Mouse (Mus musculus) hindbrain, embryonic 13.5 days (tissue): ENCODE data around the gene Lct. TPM values are rescaled to one million over a fixed set of nuclear protein-coding genes. Genes with fewer than 3 reads are reported as not detected.
A peak's percentile ranks its signal among the peaks of the same experiment; 100 is the strongest.

Experiments used
- ATAC-seq: fragments of 200-750 bp; cut with Nextera tagmentation; 2 replicates; pipeline ENCODE4 v1.8.0; 2017; ENCODE audit warnings: moderate TSS enrichment; ENCODE audit not compliant: low FRiP score
- H3K27ac ChIP-seq: fragments of 300-500 bp; sonication (generic); 2 replicates; pipeline ENCODE4 v1.5.1; 2015; ENCODE audit warnings: inconsistent platforms, mild to moderate bottlenecking, moderate library complexity
- H3K27me3 ChIP-seq: fragments of 300-500 bp; sonication (generic); 2 replicates; pipeline ENCODE4 v1.6.1; 2015; ENCODE audit warnings: mild to moderate bottlenecking, inconsistent platforms
- H3K36me3 ChIP-seq: fragments of 300-500 bp; sonication (generic); 2 replicates; pipeline ENCODE4 v1.6.1; 2015; ENCODE audit warnings: mild to moderate bottlenecking, inconsistent platforms
- H3K4me1 ChIP-seq: fragments of 300-500 bp; sonication (generic); replicated peaks from 2 replicates; pipeline ENCODE4 v1.6.1; 2015; ENCODE audit warnings: inconsistent platforms
- H3K4me2 ChIP-seq: fragments of 300-500 bp; sonication (generic); 2 replicates; pipeline ENCODE4 v1.6.1; 2015; ENCODE audit warnings: inconsistent platforms, mild to moderate bottlenecking, moderate library complexity
- H3K4me3 ChIP-seq: fragments of 300-500 bp; sonication (generic); 2 replicates; pipeline ENCODE4 v1.5.1; 2015; ENCODE audit warnings: mild to moderate bottlenecking, inconsistent platforms
- H3K9ac ChIP-seq: fragments of 300-500 bp; sonication (generic); 2 replicates; pipeline ENCODE4 v1.6.1; 2015; ENCODE audit warnings: mild to moderate bottlenecking, inconsistent platforms
- H3K9me3 ChIP-seq: fragments of 300-500 bp; sonication (generic); 2 replicates; pipeline ENCODE4 v1.6.1; 2016; ENCODE audit warnings: inconsistent platforms
- WGBS: fragments of 180-500 bp; shearing (Covaris S2); methylation state at CpG from one replicate; pipeline ENCODE4 v1.1.7; 2015; 5-methylcytosine and 5-hydroxymethylcytosine counted together
- polyA plus RNA-seq: library from polyadenylated mRNA; unstranded; fragments of >200 nt; fragmentation: Nextera tagmentation; extraction: Ambion mirVana; gene quantifications from 2 replicates; pipeline ENCODE4 v1.2.1, GENCODE M21; 2015

Gene Lct
- 0.06 and 0.29 TPM in 2 replicates for polyA plus RNA-seq

GRCm38 (mm10) chr1:128328218-128328617 is at the start of gene Lct:
Lct (minus strand) TSS chr1:128328318.
- peaks cover 41% of the 10 kb centered on the region for H3K36me3 ChIP-seq
- ATAC-seq, result no peak
- no peak within 1 kb of the TSS for H3K27ac ChIP-seq
- H3K9ac ChIP-seq, result no peak within 1 kb of the TSS
- no peak within 1 kb of the TSS for H3K4me2 ChIP-seq
- no peaks in the 10 kb centered on the region for H3K4me1 ChIP-seq
- no peaks in the 10 kb centered on the region for H3K27me3 ChIP-seq
- H3K4me3 ChIP-seq, result no peak within 1 kb of the TSS
- H3K9me3 ChIP-seq, result no peaks in the 10 kb centered on the region
- WGBS, result 89% methylated on average over 3 of the region's 3 CpGs

DNA sequence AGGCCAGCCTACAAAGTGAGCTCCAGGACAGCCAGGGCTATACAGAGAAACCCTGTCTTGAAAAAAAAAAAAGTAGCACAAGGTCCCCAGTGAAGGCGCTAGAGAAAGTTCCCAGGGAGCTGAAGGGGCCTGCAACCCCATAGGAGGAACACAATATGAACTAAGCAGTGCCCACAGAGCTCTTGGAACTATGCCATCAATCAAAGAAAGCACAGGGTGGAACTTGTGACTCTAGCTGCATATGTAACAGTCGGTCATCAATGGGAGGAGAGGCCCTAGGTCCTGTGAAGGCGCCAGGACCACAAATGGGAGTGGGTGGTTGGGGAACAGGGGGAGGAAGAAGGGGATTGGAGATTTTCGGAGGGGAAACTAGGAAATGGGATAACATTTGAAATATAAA is 48.7 kb upstream of the Lct start:
- H3K4me1 ChIP-seq, result no peaks in the 10 kb centered on the region
- H3K9ac ChIP-seq, result no peak overlapping the region
- no peak overlapping the region for H3K4me3 ChIP-seq
- H3K27ac ChIP-seq, result no peak overlapping the region
- no peaks in the 10 kb centered on the region for H3K9me3 ChIP-seq
- no peaks in the 10 kb centered on the region for H3K27me3 ChIP-seq
- no peak for ATAC-seq
- 71% methylated on average over 4 of the region's 4 CpGs for WGBS
- no peak overlapping the region for H3K4me2 ChIP-seq
- peaks cover 20% of the 10 kb centered on the region for H3K36me3 ChIP-seq

- 79% methylated on average over 7 of the region's 7 CpGs for WGBS
- H3K4me2 ChIP-seq, result no peak overlapping the region
- H3K9ac ChIP-seq, result no peak overlapping the region
- H3K4me1 ChIP-seq, result no peaks in the 10 kb centered on the region
- H3K36me3 ChIP-seq, result peaks cover 10% of the 10 kb centered on the region
- no peaks in the 10 kb centered on the region for H3K27me3 ChIP-seq
- H3K4me3 ChIP-seq, result no peak overlapping the region
- no peak for ATAC-seq
- no peaks in the 10 kb centered on the region for H3K9me3 ChIP-seq
- H3K27ac ChIP-seq, result no peak overlapping the region
Observed at GRCm38 (mm10) chr1:128372143-128372860, 44.2 kb upstream of the Lct start.

GRCm38 (mm10) chr1:128368732-128369441 is 40.8 kb upstream of the Lct start:
- Histone ChIP-seq H3K9me3 (no peaks in the 10 kb centered on the region), H3K36me3 (peaks cover 19% of the 10 kb centered on the region), H3K27ac (no peak overlapping the region), H3K4me3 (no peak overlapping the region), H3K4me2 (no peak overlapping the region), H3K27me3 (no peaks in the 10 kb centered on the region), H3K9ac (no peak overlapping the region), H3K4me1 (no peaks in the 10 kb centered on the region)
- peak; percentile 63; the same call in 1 of the 2 replicates for ATAC-seq
- WGBS, result 55% methylated on average over 5 of the region's 5 CpGs

DNA sequence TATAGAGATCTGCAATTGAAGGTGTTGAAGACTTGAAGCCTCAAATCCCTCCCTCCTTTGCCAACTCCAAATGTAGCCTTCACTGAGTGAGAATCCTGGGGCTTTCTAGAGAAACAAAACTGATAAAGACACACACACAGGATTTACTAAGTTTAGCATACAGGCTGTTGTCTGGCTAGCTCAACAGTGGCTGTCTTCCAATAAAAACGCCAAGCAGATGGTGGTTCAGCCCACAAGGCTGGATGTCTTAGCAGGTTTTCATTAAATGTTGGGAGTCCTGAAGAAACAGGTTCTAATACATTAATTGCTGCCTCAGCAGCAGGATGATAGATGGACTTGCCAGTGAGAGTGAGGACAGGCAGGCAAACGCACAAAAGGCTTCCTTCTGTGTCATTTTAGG is 32.5 kb upstream of the Lct start:
- H3K9ac ChIP-seq, result no peak overlapping the region
- H3K36me3 ChIP-seq, result peaks cover 28% of the 10 kb centered on the region
- H3K4me3 ChIP-seq, result no peak overlapping the region
- H3K4me1 ChIP-seq, result peaks cover 24% of the 10 kb centered on the region
- no peak overlapping the region for H3K4me2 ChIP-seq
- 67% methylated on average over 2 of the region's 2 CpGs for WGBS
- no peaks in the 10 kb centered on the region for H3K9me3 ChIP-seq
- H3K27ac ChIP-seq, result no peak overlapping the region
- ATAC-seq, result no peak
- no peaks in the 10 kb centered on the region for H3K27me3 ChIP-seq

DNA sequence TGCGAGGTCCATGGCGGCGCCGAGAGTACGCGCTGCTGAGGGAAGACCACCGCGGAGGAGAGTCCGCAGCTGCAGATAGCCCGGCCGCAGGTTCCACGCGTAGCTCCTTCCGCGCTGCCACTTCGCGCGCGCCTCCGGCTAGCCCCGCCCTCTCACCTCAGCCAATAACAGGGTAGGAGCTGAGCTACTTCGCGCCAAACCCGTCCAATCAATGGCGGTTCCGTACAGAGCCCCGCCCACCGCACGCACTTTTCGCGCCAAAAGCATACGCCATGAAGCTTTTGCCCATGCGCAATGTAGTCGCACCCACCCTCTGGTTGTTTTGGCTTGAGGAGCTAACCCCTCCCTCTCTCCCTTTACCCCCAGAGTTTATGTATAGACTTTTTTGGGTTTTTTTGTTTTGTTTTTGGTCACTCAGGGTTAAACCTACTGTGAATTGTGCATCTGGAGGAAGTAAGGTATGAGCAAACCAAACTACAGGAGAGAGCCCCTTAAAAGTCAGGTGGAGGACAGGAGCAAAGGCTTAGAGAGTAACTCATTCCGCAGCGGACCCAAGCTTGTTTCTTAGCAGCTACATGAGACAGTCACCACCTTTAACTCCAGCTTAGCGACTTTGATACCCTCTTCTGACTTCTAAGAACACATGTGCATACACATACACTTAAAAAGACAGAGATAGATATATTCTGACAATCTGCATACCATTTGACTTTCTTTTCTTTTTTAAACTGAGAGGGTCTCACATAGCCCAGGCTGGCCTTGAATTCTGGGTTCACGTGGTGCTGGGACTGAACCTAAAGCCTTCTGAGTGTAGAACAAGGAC is 31.6 kb upstream of the Lct start, which contains the start of gene Mcm6:
TSS of gene Mcm6 (minus strand) at position 111 of the 823 bp plus-strand sequence.
- H3K9me3 ChIP-seq, result no peaks in the 10 kb centered on the region
- ATAC-seq, result peak; percentile 99

DNA sequence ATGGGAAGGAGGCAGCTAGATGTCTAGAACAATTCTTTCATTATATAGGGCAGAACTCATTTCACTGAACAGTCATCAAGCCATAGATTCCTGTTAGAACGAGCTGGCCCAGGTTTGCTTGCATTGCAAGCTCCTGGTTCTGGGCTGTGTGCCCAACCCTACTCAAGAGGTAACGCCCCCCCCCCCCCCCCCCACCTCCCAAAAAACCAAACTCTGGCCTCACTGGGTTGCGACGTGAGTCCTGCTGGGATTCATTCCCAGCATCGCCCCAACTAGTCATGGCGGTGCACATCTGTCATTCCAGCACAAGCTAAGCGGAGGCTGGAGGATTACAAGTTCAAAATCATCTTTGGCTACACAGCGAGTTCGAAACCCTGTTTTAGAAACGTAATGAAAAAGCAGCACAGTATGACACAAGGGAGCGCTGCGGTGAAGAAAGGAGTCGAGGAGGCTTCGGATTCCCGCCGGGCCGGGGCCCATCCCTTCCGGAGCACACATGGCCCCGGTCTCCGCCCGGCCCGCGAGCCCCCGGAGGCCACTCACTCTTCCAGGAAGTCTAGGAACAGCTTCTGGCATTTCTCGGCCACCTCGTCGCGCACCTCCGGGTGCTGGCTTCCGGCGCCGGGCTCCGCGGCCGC is 30.9 kb upstream of the Lct start:
- Histone ChIP-seq H3K9me3 (no peaks in the 10 kb centered on the region), H3K36me3 (peaks cover 21% of the 10 kb centered on the region), H3K9ac (peak overlapping the region; percentile 75), H3K27ac (peak overlapping the region; percentile 74), H3K27me3 (no peaks in the 10 kb centered on the region), H3K4me3 (peak overlapping the region; percentile 87), H3K4me1 (peaks cover 24% of the 10 kb centered on the region), H3K4me2 (peak overlapping the region; percentile 78)
- ATAC-seq, result peak; percentile 87
- under 1% methylated on average over 33 of the region's 35 CpGs for WGBS

More for the DNA sequence above, 31.6 kb upstream of the Lct start, which contains the start of gene Mcm6:
- Histone ChIP-seq H3K4me3 (peak within 1 kb of the TSS; percentile 87), H3K27ac (peak within 1 kb of the TSS; percentile 74), H3K36me3 (peaks cover 24% of the 10 kb centered on the region), H3K9ac (peak within 1 kb of the TSS; percentile 75), H3K27me3 (no peaks in the 10 kb centered on the region), H3K4me1 (peaks cover 24% of the 10 kb centered on the region), H3K4me2 (peak within 1 kb of the TSS; percentile 78)
- WGBS, result 3% methylated on average over 34 of the region's 38 CpGs

DNA sequence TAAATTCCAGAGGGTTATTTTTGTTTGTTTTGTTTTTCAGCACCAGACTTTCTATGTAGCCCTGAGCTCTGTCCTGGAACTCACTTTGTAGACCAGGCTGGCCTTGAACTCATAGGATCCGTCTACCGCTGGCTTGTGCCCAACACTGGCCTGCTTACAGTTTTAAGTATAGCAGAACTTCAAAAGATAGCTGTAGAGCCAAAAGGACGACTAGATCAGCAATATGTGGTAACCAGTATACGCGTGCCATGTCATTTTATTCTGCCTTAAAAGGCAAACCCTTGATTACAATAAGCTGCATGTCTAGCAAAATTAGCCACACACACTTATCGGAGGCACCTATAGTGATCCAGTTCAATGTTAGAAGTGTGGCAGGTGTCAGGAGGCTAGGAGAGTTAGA is 30.2 kb upstream of the Lct start:
- 68% methylated on average over 6 of the region's 6 CpGs for WGBS
- Histone ChIP-seq H3K4me2 (peak overlapping the region; percentile 78), H3K9ac (peak overlapping the region; percentile 43; the same call in 1 of the 2 replicates), H3K27ac (no peak overlapping the region), H3K4me1 (peaks cover 24% of the 10 kb centered on the region), H3K36me3 (peaks cover 25% of the 10 kb centered on the region), H3K27me3 (no peaks in the 10 kb centered on the region), H3K4me3 (peak overlapping the region; percentile 87), H3K9me3 (no peaks in the 10 kb centered on the region)
- ATAC-seq, result no peak

- WGBS, result 53% methylated on average over 3 of the region's 3 CpGs
- peak overlapping the region; percentile 15; the same call in 1 of the 2 replicates for H3K9ac ChIP-seq
- H3K27me3 ChIP-seq, result no peaks in the 10 kb centered on the region
- no peak for ATAC-seq
- H3K4me1 ChIP-seq, result peaks cover 24% of the 10 kb centered on the region
- H3K27ac ChIP-seq, result no peak overlapping the region; the same call in 1 of the 2 replicates
- H3K4me3 ChIP-seq, result peak overlapping the region; percentile 87; the same call in 1 of the 2 replicates
- H3K36me3 ChIP-seq, result peaks cover 23% of the 10 kb centered on the region
- peak overlapping the region; percentile 78 for H3K4me2 ChIP-seq
- no peaks in the 10 kb centered on the region for H3K9me3 ChIP-seq
Observed at GRCm38 (mm10) chr1:128357452-128357851, 29.3 kb upstream of the Lct start.

DNA sequence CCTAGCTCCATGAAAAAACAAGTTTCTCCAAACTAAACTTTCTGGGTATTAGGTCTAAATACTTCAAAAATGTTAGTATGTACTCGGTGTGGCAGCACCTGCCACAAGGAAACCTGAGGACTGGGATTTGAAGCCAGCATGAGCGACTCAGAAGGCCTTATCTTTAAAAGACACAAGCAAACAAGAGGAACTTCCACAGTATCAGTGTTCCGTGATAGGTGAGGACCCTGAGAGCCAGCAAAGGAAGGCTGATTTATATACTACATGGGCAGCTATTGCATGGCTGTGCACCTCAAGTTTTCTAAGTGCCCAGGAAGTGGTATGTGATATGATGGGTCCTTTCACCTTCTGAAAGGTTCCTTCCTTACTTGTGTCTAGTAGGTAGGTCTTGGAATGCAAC is 25.0 kb upstream of the Lct start:
- no peak for ATAC-seq
- Histone ChIP-seq H3K9ac (no peak overlapping the region), H3K4me2 (no peak overlapping the region), H3K4me3 (no peak overlapping the region), H3K4me1 (peaks cover 10% of the 10 kb centered on the region), H3K9me3 (no peaks in the 10 kb centered on the region), H3K27ac (no peak overlapping the region), H3K27me3 (no peaks in the 10 kb centered on the region), H3K36me3 (peaks cover 40% of the 10 kb centered on the region)
- WGBS, result 94% methylated on average over 3 of the region's 3 CpGs

DNA sequence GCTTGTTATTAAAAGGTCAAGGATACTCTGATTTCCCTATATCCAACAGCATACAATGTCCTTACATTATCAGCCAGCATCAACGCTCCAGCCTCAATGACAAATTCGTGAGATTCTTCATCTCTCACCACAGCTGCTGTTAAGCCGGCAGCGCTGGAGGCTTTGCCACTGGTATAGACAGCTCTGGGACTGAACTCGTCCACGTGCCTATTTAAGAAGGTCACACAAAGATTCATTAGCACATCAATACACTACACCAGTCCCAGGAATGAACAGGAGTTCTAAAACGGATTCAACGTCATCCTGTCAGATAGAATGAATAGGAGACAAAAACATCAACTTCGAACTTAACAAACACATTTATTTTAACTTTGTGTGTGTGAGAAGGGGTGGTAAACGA is 16.1 kb upstream of the Lct start:
- no peak for ATAC-seq
- Histone ChIP-seq H3K27me3 (no peaks in the 10 kb centered on the region), H3K9me3 (no peaks in the 10 kb centered on the region), H3K4me2 (no peak overlapping the region), H3K4me1 (no peaks in the 10 kb centered on the region), H3K27ac (no peak overlapping the region), H3K4me3 (no peak overlapping the region), H3K36me3 (peaks cover 72% of the 10 kb centered on the region), H3K9ac (no peak overlapping the region)
- WGBS, result 23% methylated on average over 10 of the region's 10 CpGs
